Mouse (Mus musculus): Measurements from ENCODE around the gene Glg1. TPM values are rescaled to one million over a fixed set of nuclear protein-coding genes. Genes with fewer than 3 reads are reported as not detected.
"Not testable (repeated sequence)": the region's sequence is repeated elsewhere in the genome, so short reads cannot be mapped to it uniquely, and the experiment has no call there.

Gene Glg1
- total RNA-seq (2021), result 100 to 1,000 TPM; 138 to 139 TPM
- long read RNA-seq, experiment 1, full-length matches to known transcripts, result 35 of 62 reads
- long read RNA-seq, experiment 1, partial matches to known transcripts, result 6 of 62 reads
- long read RNA-seq, experiment 1, other reads (novel, unspliced or antisense), result 21 of 62 reads
- long read RNA-seq, experiment 2, full-length matches to known transcripts, result 14 of 35 reads
- long read RNA-seq, experiment 2, partial matches to known transcripts, result 0 of 35 reads
- long read RNA-seq, experiment 2, other reads (novel, unspliced or antisense), result 21 of 35 reads

GRCm38 (mm10) chr8:111258631-111259407 lies at the start of gene Glg1:
Gene Glg1 (minus strand): TSS chr8:111259216.
- peak; percentile 86 to 92 for DNase-seq (ENCODE audit: low spot score in 2 of 2)

GRCm38 (mm10) chr8:111305031-111305730 lies 46.2 kb upstream of the Glg1 start:
- no peak for DNase-seq (ENCODE audit: low spot score in 2 of 2)

- no peak for DNase-seq (ENCODE audit: low spot score in 2 of 2)
Measured at GRCm38 (mm10) chr8:111304359-111304758, 45.3 kb upstream of the Glg1 start.

GRCm38 (mm10) chr8:111303076-111303803 lies 44.2 kb upstream of the Glg1 start:
- DNase-seq (ENCODE audit: low spot score in 2 of 2), result not testable (repeated sequence)

- DNase-seq (ENCODE audit: low spot score in 2 of 2), result no peak
Measured at GRCm38 (mm10) chr8:111300597-111301546, 41.9 kb upstream of the Glg1 start.

GRCm38 (mm10) chr8:111299821-111300568 lies 41.0 kb upstream of the Glg1 start, which contains the start of gene Rfwd3:
Gene Rfwd3 (minus strand): TSS chr8:111300222.
- peak; percentile 94 to 98 for DNase-seq (ENCODE audit: low spot score in 2 of 2)

GRCm38 (mm10) chr8:111299363-111299820 lies 40.4 kb upstream of the Glg1 start:
- peak; percentile 19 to 21 for DNase-seq (ENCODE audit: low spot score in 2 of 2)

GRCm38 (mm10) chr8:111298011-111298410 lies 39.0 kb upstream of the Glg1 start:
- no peak for DNase-seq (ENCODE audit: low spot score in 2 of 2)

- no peak for DNase-seq (ENCODE audit: low spot score in 2 of 2)
Measured at GRCm38 (mm10) chr8:111291733-111292132, 32.7 kb upstream of the Glg1 start.

GRCm38 (mm10) chr8:111290586-111290985 lies 31.6 kb upstream of the Glg1 start:
- no peak for DNase-seq (ENCODE audit: low spot score in 2 of 2)

GRCm38 (mm10) chr8:111285603-111286002 lies 26.6 kb upstream of the Glg1 start:
- no peak for DNase-seq (ENCODE audit: low spot score in 2 of 2)

GRCm38 (mm10) chr8:111282093-111282492 lies 23.1 kb upstream of the Glg1 start:
- no peak for DNase-seq (ENCODE audit: low spot score in 2 of 2)

- DNase-seq (ENCODE audit: low spot score in 2 of 2), result no peak
Measured at GRCm38 (mm10) chr8:111268277-111268676, 9.3 kb upstream of the Glg1 start.

GRCm38 (mm10) chr8:111266161-111266560 lies 7.1 kb upstream of the Glg1 start:
- DNase-seq (ENCODE audit: low spot score in 2 of 2), result not testable (repeated sequence)

- DNase-seq (ENCODE audit: low spot score in 2 of 2), result no peak
Measured at GRCm38 (mm10) chr8:111264693-111265220, 5.7 kb upstream of the Glg1 start.

- no peak for DNase-seq (ENCODE audit: low spot score in 2 of 2)
Measured at GRCm38 (mm10) chr8:111261981-111262381, 3.0 kb upstream of the Glg1 start.

- DNase-seq (ENCODE audit: low spot score in 2 of 2), result no peak
Measured at GRCm38 (mm10) chr8:111260251-111260650, 1.2 kb upstream of the Glg1 start.

GRCm38 (mm10) chr8:111259408-111259741 lies 359 bp upstream of the Glg1 start:
- DNase-seq (ENCODE audit: low spot score in 2 of 2), result no peak
